Mouse (Mus musculus) urinary bladder, postnatal 36 days (tissue): ENCODE data around the gene Fasn.
"Not testable (repeated sequence)": the region's sequence is repeated elsewhere in the genome, so short reads cannot be mapped to it uniquely, and the experiment has no call there.

ENCODE experiments used
- DNase-seq, 2 experiments: peaks; one replicate each; pipeline ENCODE4 v3.0.0; 2022; ENCODE audit warnings: low spot score in 2 of 2, mixed read lengths in 1 of 2

The Fasn gene

GRCm38 (mm10) chr11:120823956-120824786, at the start of gene Fasn:
Fasn (minus strand) TSS chr11:120824547.
- DNase-seq: peak; percentile 91 to 94

- DNase-seq: peak in 1 of 2 experiments; percentile 66
Measured at GRCm38 (mm10) chr11:120873206-120873605, 48.9 kb upstream of the Fasn start.

GRCm38 (mm10) chr11:120871521-120871920, 47.2 kb upstream of the Fasn start:
- DNase-seq: no peak

- no peak for DNase-seq
Measured at GRCm38 (mm10) chr11:120865816-120866215, 41.5 kb upstream of the Fasn start.

GRCm38 (mm10) chr11:120862819-120863218, 38.5 kb upstream of the Fasn start:
- DNase-seq: no peak

- not testable (repeated sequence) for DNase-seq
Measured at GRCm38 (mm10) chr11:120855938-120856337, 31.6 kb upstream of the Fasn start.

- no peak for DNase-seq
Measured at GRCm38 (mm10) chr11:120853788-120854187, 29.4 kb upstream of the Fasn start.

- no peak for DNase-seq
Measured at GRCm38 (mm10) chr11:120853158-120853557, 28.8 kb upstream of the Fasn start.

- peak; percentile 38 to 68 for DNase-seq
Measured at GRCm38 (mm10) chr11:120852083-120852935, 28.0 kb upstream of the Fasn start.

GRCm38 (mm10) chr11:120851582-120851981, 27.2 kb upstream of the Fasn start:
- DNase-seq: no peak

GRCm38 (mm10) chr11:120851132-120851531, 26.8 kb upstream of the Fasn start:
- DNase-seq: peak; percentile 35 to 65

GRCm38 (mm10) chr11:120850331-120851030, 26.1 kb upstream of the Fasn start:
- DNase-seq: peak; percentile 18 to 47

- no peak for DNase-seq
Measured at GRCm38 (mm10) chr11:120846725-120847475, 22.6 kb upstream of the Fasn start.

- no peak for DNase-seq
Measured at GRCm38 (mm10) chr11:120844329-120844728, 20.0 kb upstream of the Fasn start.

- no peak for DNase-seq
Measured at GRCm38 (mm10) chr11:120833555-120834280, 9.4 kb upstream of the Fasn start.

GRCm38 (mm10) chr11:120832962-120833361, 8.6 kb upstream of the Fasn start:
- not testable (repeated sequence) for DNase-seq

GRCm38 (mm10) chr11:120831659-120832440, 7.5 kb upstream of the Fasn start:
- DNase-seq: no peak

GRCm38 (mm10) chr11:120830686-120831085, 6.3 kb upstream of the Fasn start:
- peak in 1 of 2 experiments; percentile 70 for DNase-seq

GRCm38 (mm10) chr11:120829757-120830532, 5.6 kb upstream of the Fasn start:
- DNase-seq: no peak
